Mouse (Mus musculus) kidney, embryonic 14.5 days (tissue): ENCODE data around the gene B4galt3. TPM values are rescaled to one million over a fixed set of nuclear protein-coding genes. Genes with fewer than 3 reads are reported as not detected.

Experiments used
- ATAC-seq: fragments of 200-750 bp; cut with Nextera tagmentation; 2 replicates; pipeline ENCODE4 v1.8.0; 2017; ENCODE audit warnings: moderate number of reproducible peaks, mild to moderate bottlenecking, moderate TSS enrichment, moderate library complexity; ENCODE audit not compliant: low FRiP score, low TSS enrichment
- H3K27ac ChIP-seq: fragments of 300-500 bp; sonication (generic); 2 replicates; pipeline ENCODE4 v1.5.1; 2014; ENCODE audit warnings: low read depth, mild to moderate bottlenecking, low read length, moderate library complexity, mixed read lengths
- H3K27me3 ChIP-seq: fragments of 300-500 bp; sonication (generic); 2 replicates; pipeline ENCODE4 v1.6.1; 2014; ENCODE audit warnings: mild to moderate bottlenecking, low read length; ENCODE audit not compliant: control insufficient read depth, insufficient read depth
- H3K36me3 ChIP-seq: fragments of 300-500 bp; sonication (generic); 2 replicates; pipeline ENCODE4 v1.6.1; 2014; ENCODE audit warnings: low read length, mixed read lengths; ENCODE audit not compliant: control insufficient read depth, insufficient read depth
- H3K4me1 ChIP-seq: fragments of 300-500 bp; sonication (generic); 2 replicates; pipeline ENCODE4 v1.6.1; 2014; ENCODE audit warnings: low read length, mixed read lengths; ENCODE audit not compliant: control insufficient read depth, insufficient read depth
- H3K4me2 ChIP-seq: fragments of 300-500 bp; sonication (generic); replicated peaks from 2 replicates; pipeline ENCODE4 v1.6.1; 2014; ENCODE audit warnings: low read depth, mild to moderate bottlenecking, low read length
- H3K4me3 ChIP-seq: fragments of 300-500 bp; sonication (generic); 2 replicates; pipeline ENCODE4 v1.5.1; 2014; ENCODE audit warnings: mild to moderate bottlenecking, low read length
- H3K9ac ChIP-seq: fragments of 300-500 bp; sonication (generic); 2 replicates; pipeline ENCODE4 v1.6.1; 2014; ENCODE audit warnings: low read depth, mild to moderate bottlenecking, low read length, moderate library complexity
- H3K9me3 ChIP-seq: fragments of 300-500 bp; sonication (generic); 2 replicates; pipeline ENCODE4 v1.6.1; 2016; ENCODE audit warnings: low read length; ENCODE audit not compliant: control insufficient read depth
- WGBS: fragments of 180-500 bp; shearing (Covaris S2); extraction: QIAGEN DNeasy Blood & Tissue Kit; methylation state at CpG from one replicate; pipeline ENCODE4 v1.1.7; 2014; 5-methylcytosine and 5-hydroxymethylcytosine counted together
- polyA plus RNA-seq: library from polyadenylated mRNA; unstranded; fragments of >200 nt; fragmentation: Nextera tagmentation; extraction: Ambion mirVana; gene quantifications from 2 replicates; pipeline ENCODE4 v1.2.1, GENCODE M21; 2014

Gene B4galt3
- polyA plus RNA-seq, 1 experiment from 2014 or later = 79.2 TPM

DNA sequence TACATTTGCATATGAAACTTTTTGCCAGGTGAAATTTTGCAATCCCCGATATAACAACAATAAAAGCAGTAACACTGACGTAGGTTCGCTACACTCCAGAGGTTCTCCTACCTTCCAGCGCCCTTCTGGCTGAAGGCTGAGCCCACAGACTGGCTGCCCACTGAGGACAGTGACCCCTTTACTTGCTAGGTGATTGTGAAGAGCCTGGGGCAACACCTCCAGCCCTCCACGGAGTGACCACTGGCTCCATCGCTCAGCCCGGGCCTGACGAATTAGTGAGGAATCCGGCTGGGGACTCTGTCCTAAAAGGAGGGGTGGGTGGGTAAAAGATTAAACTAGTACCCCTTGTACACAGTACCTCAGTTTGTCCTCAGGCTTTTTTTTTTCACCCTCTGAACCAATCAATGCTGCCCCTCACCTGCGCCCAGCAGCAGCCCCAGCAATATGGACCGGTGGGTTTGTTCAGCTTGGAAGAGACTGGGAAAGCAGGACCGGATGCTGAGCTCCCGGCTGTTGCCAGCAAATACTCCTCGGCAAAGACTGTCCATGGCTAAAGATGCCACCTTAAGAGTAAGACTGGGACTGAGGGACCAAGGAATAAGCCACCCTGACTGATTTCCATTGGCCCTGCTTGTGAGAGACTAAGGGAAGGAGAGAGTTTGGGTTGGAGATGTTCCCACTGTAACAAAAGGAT, 9.0 kb downstream of the B4galt3 start:
- 87% methylated on average over 14 of the region's 14 CpGs for WGBS
- Histone ChIP-seq H3K9ac (peak overlapping the region; percentile 65; the same call in 1 of the 2 replicates), H3K4me1 (peaks cover 13% of the 10 kb centered on the region; the same call in 1 of the 2 replicates), H3K4me3 (peak overlapping the region; percentile 57), H3K27me3 (no peaks in the 10 kb centered on the region), H3K27ac (no peak overlapping the region), H3K9me3 (no peaks in the 10 kb centered on the region), H3K4me2 (peak overlapping the region; percentile 52; the same call in 1 of the 2 replicates), H3K36me3 (peaks cover 59% of the 10 kb centered on the region)
- ATAC-seq = no peak

DNA sequence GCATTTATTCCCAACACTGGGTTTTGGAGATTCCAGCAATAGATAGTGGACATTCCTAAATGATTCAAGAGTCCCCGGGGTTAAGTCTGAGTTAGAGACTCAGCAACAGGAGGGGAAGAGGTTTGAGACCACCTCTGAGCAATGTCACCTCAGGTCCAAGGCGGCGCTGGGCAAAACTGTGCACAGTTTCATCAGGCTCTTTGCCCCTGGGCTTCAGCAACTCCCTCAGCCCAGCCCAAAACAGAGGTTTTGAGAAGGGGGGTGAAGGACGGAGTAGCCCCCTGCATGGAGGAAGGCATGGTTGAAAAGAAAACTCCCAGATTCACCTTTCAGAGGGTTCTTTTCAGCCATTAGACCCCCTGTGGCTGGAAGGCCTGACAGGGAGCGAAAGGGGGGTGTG, 9.6 kb downstream of the B4galt3 start:
- H3K27me3 ChIP-seq = no peaks in the 10 kb centered on the region
- peak overlapping the region; percentile 52 for H3K4me2 ChIP-seq
- H3K4me3 ChIP-seq = peak overlapping the region; percentile 57
- no peak overlapping the region for H3K27ac ChIP-seq
- H3K36me3 ChIP-seq = peaks cover 57% of the 10 kb centered on the region
- no peak for ATAC-seq
- WGBS = 76% methylated on average over 5 of the region's 5 CpGs
- no peaks in the 10 kb centered on the region for H3K9me3 ChIP-seq
- H3K4me1 ChIP-seq = peaks cover 13% of the 10 kb centered on the region; the same call in 1 of the 2 replicates
- peak overlapping the region; percentile 65 for H3K9ac ChIP-seq

DNA sequence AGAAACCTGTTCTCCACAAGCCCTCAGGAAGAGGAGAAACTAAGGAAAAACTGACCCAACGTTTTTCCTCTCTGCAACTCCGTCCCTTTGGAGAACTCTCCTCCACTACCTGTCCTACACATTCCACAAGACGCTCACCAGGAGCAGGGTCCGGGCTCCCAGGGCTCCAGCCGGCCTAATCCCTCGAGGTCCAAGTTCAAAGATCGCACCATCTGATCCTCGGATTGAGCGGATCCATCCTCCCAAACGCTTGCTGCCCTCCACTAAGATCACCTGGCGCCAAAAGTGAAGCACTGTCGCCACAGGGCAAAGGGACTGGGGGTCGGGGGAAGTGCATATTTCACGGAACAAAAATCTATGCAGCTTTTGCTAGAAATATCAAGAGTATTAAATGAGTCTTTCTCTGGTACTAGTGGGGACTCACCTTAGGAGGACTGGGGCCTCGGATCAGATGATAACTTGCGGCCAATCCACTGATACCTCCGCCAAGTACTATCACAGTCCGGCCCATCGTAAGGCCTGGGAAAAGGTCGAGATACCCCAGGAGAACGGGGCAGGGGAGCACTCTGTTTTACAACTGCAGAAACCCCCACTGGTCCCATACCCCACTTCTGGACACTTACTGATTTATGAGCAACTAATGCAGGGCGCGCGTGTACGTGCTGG, 10.3 kb downstream of the B4galt3 start:
- peaks cover 13% of the 10 kb centered on the region; the same call in 1 of the 2 replicates for H3K4me1 ChIP-seq
- H3K4me2 ChIP-seq = peak overlapping the region; percentile 52
- H3K27me3 ChIP-seq = no peaks in the 10 kb centered on the region
- H3K36me3 ChIP-seq = peaks cover 57% of the 10 kb centered on the region
- no peak overlapping the region for H3K27ac ChIP-seq
- WGBS = 1% methylated on average over 25 of the region's 25 CpGs
- ATAC-seq = peak; percentile 28; the same call in 1 of the 2 replicates
- peak overlapping the region; percentile 57 for H3K4me3 ChIP-seq
- H3K9me3 ChIP-seq = no peaks in the 10 kb centered on the region
- H3K9ac ChIP-seq = peak overlapping the region; percentile 65

DNA sequence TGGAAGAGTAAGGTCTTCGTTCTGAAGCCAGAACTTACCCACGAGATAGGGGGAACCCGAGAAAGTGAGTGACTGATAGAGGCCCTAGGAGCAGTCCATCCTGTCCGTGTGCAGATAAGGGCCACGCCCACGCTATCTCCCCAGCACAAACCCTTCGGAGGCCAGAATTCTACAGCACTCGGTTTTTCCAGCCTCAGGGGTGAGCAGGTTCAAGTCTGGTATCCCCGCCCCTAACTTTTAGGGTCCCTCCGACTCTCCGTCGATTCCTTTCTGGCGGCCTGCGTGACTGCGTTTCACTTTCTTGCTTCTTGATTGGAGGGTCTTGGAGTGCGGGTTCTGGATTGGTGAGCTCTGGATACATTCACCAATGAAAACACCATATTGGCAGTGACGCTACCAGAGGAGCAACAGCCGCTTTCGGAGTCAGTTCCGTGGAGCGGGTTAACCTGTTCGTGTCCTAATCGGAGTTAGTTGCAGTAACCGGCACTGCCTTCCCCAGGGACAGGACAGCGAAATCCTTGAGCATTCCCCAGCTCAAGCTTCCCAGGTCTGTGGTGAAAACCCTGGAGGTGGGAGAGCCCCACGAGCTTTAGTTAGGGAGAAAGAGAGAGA, 10.9 kb downstream of the B4galt3 start, which contains the start of gene Ppox:
TSS of gene Ppox (minus strand) at position 271 of the 612 bp plus-strand sequence.
- H3K9me3 ChIP-seq = no peaks in the 10 kb centered on the region
- peak within 1 kb of the TSS; percentile 87 for H3K27ac ChIP-seq
- peak within 1 kb of the TSS; percentile 57 for H3K4me3 ChIP-seq
- H3K4me2 ChIP-seq = peak within 1 kb of the TSS; percentile 52
- under 1% methylated on average over 26 of the region's 26 CpGs for WGBS
- peaks cover 58% of the 10 kb centered on the region for H3K36me3 ChIP-seq
- no peaks in the 10 kb centered on the region for H3K27me3 ChIP-seq
- H3K4me1 ChIP-seq = peaks cover 13% of the 10 kb centered on the region; the same call in 1 of the 2 replicates
- peak; percentile 97 for ATAC-seq
- peak within 1 kb of the TSS; percentile 65 for H3K9ac ChIP-seq

DNA sequence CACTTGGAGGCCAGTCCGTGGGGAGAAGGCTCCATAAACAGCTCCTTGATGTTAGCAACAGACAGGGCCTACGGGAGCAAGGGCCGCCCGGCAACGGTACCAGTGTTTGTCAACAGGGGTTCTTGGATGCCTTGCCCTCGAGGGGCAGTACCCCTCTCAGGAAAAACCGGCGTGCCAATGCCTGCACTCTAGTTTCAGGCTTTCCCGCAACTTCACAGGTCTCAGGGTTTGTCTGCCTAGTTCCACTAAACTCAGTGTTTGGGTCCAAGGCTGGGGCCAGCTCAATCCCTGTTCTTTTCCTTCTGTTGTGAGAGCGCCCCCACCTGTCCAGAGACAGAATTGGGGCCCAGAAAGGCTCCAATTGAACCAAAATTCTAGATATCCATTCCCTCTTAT, 11.4 kb downstream of the B4galt3 start:
- peak; percentile 48 for ATAC-seq
- H3K9me3 ChIP-seq = no peaks in the 10 kb centered on the region
- peaks cover 58% of the 10 kb centered on the region for H3K36me3 ChIP-seq
- under 1% methylated on average over 10 of the region's 10 CpGs for WGBS
- H3K4me3 ChIP-seq = peak overlapping the region; percentile 57
- peak overlapping the region; percentile 46 for H3K4me2 ChIP-seq
- peak overlapping the region; percentile 87 for H3K27ac ChIP-seq
- no peaks in the 10 kb centered on the region for H3K27me3 ChIP-seq
- H3K9ac ChIP-seq = peak overlapping the region; percentile 51; the same call in 1 of the 2 replicates
- H3K4me1 ChIP-seq = peaks cover 14% of the 10 kb centered on the region; the same call in 1 of the 2 replicates

DNA sequence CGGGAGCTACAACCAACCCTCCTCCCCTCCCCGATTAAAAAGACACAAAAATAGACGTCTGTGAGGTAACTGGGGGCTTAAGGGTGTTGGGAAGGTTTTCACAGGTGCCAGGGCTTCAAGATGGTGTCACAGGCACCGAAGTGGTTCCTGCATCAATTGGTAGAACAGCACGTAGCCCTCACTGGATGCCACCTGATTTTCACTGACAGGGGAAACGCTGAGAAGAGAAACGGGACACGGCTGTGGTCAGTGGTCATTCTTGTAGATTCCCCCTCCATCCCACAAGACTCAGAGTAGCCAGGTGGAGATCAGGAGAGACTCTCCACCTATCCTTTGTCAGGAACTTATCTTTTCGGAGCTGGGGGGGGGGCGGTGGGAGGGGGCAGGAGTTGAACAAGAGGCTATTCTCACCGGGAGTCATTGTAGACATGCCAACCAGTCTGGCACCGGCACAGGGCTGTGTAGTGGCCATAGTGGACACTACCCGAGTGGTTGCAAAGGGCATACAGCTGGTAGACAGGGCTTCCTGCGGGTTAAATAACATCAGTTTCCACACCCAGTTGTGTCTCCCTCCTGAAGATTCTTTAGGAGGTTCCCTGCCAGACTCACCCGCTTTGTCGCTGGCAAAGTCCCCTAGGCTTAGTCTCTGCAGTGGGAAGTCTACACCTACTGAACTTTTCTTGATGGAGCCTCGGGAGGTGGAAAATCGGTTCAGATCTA, 12.1 kb downstream of the B4galt3 start:
- peak overlapping the region; percentile 57; the same call in 1 of the 2 replicates for H3K4me3 ChIP-seq
- peak overlapping the region; percentile 87; the same call in 1 of the 2 replicates for H3K27ac ChIP-seq
- H3K9ac ChIP-seq = peak overlapping the region; percentile 51; the same call in 1 of the 2 replicates
- peaks cover 18% of the 10 kb centered on the region; the same call in 1 of the 2 replicates for H3K4me1 ChIP-seq
- H3K27me3 ChIP-seq = no peaks in the 10 kb centered on the region
- H3K4me2 ChIP-seq = peak overlapping the region; percentile 46; the same call in 1 of the 2 replicates
- WGBS = 82% methylated on average over 18 of the region's 18 CpGs
- no peak for ATAC-seq
- peaks cover 51% of the 10 kb centered on the region for H3K36me3 ChIP-seq
- H3K9me3 ChIP-seq = no peaks in the 10 kb centered on the region

DNA sequence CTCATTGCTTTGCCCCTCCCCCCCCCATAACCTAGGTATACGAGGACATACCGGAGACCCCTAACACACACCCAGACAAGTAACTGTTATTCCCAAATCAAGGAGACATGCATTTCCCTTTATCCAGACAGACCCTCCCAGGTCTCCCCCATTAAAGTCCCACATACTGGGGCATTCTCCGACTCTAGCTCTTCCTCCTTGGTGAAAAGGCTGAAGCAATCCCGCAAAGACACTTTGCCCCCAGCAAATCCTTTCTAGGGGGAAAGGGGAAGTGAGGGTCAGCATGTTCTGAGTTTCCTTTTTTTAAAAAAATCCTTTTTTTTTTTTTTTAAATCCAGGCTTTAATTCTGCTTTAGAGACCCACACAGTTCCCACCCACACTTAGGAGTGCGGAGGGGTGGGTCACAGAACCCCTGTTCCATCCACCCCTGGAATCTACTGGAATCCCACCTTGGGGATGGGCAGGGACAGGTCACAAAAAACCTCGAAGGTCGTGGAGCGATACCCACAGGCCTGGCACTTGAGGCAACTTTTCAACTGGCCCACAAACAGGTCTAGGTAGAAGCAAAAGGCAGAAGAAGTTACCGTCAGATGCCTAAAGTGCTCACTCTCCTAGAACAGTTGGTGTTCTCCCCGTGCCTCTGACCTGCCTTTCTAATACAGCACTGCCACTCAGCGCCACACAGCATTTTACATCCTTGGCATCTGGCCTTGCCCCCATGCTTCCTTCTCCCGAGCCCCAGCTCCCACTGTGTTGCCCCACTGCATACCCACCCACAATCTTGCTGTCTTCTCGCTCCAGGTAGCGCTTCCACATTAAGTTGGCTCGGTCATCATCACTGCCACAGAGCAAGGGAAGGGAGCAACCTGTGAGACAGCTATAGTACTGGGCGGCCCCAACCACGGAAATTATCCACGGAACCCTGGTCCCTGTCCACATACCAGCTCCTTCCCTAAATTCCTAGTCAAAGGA, 13.3 kb downstream of the B4galt3 start:
- Histone ChIP-seq H3K36me3 (peaks cover 45% of the 10 kb centered on the region), H3K4me3 (no peak overlapping the region), H3K4me2 (no peak overlapping the region), H3K27me3 (no peaks in the 10 kb centered on the region), H3K27ac (no peak overlapping the region), H3K9me3 (no peaks in the 10 kb centered on the region), H3K9ac (no peak overlapping the region), H3K4me1 (peaks cover 18% of the 10 kb centered on the region; the same call in 1 of the 2 replicates)
- 93% methylated on average over 18 of the region's 18 CpGs for WGBS
- no peak for ATAC-seq
